Mouse (Mus musculus) embryonic stem cell, embryonic (primary cell): ENCODE results near the gene Dbp.

Source experiments
- CTCF ChIA-PET, 4 experiments: fragments of 300-600 bp in 2 of 4; fragments of 350-600 bp in 2 of 4; sonication (Branson Sonifier 250); formaldehyde crosslinking; loops; one replicate each; lab custom pipeline; 2022; ENCODE audit warnings: inconsistent platforms in 2 of 4; lab: Charles Lee
- POLR2A ChIA-PET, 4 experiments: fragments of 300-600 bp in 2 of 4; fragments of 350-600 bp in 2 of 4; sonication (Branson Sonifier 250); formaldehyde crosslinking; loops; one replicate each; lab custom pipeline; 2022; ENCODE audit warnings: antibody characterized with exemption in 4 of 4, inconsistent platforms in 1 of 4; lab: Charles Lee

The Dbp gene

GRCm38 (mm10) chr7:45713396-45713795, 8.5 kb downstream of the Dbp start:
- CTCF ChIA-PET, result no interaction called here
- POLR2A ChIA-PET, result interaction anchor here in 2 of 4 experiments (0.6 to 18.3 kb wide), 8 partner anchors 8 to 253 kb away, joined by 3 to 640 read pairs (median 4); partner anchors contain the start of genes Car11 (in 1 of the 2), Dbp (in 1 of the 2), Fam83e (in 1 of the 2) and Ftl1 (in 1 of the 2)

GRCm38 (mm10) chr7:45713881-45714520, 9.1 kb downstream of the Dbp start:
- CTCF ChIA-PET, result interaction anchor here in 1 of 4 experiments (0.5 kb wide), 1 partner anchor 134 kb away, joined by 4 read pairs; no protein-coding TSS in a partner anchor

DNA sequence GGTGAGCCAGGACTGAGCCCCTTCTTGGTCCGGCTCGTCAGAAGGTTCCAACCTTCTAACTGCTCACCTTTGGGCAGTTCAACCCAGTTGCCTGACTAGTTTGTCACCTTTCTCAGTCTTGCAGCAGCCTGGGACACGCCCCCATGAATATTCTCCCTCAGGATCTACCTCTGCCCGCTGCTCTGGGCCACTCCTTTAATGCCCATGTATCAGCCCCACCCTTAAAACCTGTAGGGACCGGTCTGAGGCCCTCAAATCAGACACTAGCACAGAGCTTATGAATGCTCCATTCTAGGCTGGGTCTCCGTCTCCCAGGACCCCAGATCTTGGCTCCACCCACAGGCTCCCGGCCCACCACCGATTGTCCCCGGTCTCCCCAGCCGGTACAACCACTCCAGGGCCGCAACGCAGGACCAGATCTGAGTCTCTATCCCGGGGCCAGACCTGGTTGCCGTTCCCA, 9.8 kb downstream of the Dbp start:
- CTCF ChIA-PET, result interaction anchor here in 2 of 4 experiments (0.5 to 1.1 kb wide), 7 partner anchors 27 to 480 kb away, joined by 3 to 11 read pairs (median 4); no protein-coding TSS in a partner anchor
- POLR2A ChIA-PET, result interaction anchor here (0.7 to 18.3 kb wide), 63 partner anchors 10 to 865 kb away, joined by 3 to 640 read pairs (median 4); partner anchors contain the start of genes Dbp (in 4 of the 4), Ftl1 (in 3 of the 4), Plekha4 (in 3 of the 4) and Ppp1r15a (in 3 of the 4)

More at GRCm38 (mm10) chr7:45713881-45714520, 9.1 kb downstream of the Dbp start:
- POLR2A ChIA-PET, result interaction anchor here in 2 of 4 experiments (1.0 to 18.3 kb wide), 9 partner anchors 10 to 347 kb away, joined by 3 to 640 read pairs (median 9); partner anchors contain the start of genes Car11 (in 2 of the 2), Dbp (in 2 of the 2), Ftl1 (in 1 of the 2) and Ppfia3 (in 1 of the 2)

GRCm38 (mm10) chr7:45715090-45715708, 10.3 kb downstream of the Dbp start, which contains the start of gene Rpl18:
Rpl18 (plus strand) TSS chr7:45715457.
- ChIA-PET POLR2A (interaction anchor here (0.7 to 18.3 kb wide), 67 partner anchors 9 to 865 kb away, joined by 3 to 640 read pairs (median 3); partner anchors contain the start of genes Dbp (in 4 of the 4), Ftl1 (in 3 of the 4), Plekha4 (in 3 of the 4) and Ppp1r15a (in 3 of the 4)), CTCF (interaction anchor here in 2 of 4 experiments (0.6 to 1.1 kb wide), 8 partner anchors 16 to 480 kb away, joined by 3 to 11 read pairs (median 3); no protein-coding TSS in a partner anchor)

- ChIA-PET CTCF (interaction anchor here in 3 of 4 experiments (0.5 to 1.1 kb wide), 6 partner anchors 15 to 1066 kb away, joined by 3 to 6 read pairs (median 4); no protein-coding TSS in a partner anchor), POLR2A (interaction anchor here (0.7 to 18.3 kb wide), 49 partner anchors 8 to 731 kb away, joined by 3 to 640 read pairs (median 4); partner anchors contain the start of genes Dbp (in 4 of the 4), Ftl1 (in 3 of the 4), Spaca4 (in 3 of the 4) and Car11 (in 2 of the 4))
Measured at GRCm38 (mm10) chr7:45715741-45716459, 11.0 kb downstream of the Dbp start.

DNA sequence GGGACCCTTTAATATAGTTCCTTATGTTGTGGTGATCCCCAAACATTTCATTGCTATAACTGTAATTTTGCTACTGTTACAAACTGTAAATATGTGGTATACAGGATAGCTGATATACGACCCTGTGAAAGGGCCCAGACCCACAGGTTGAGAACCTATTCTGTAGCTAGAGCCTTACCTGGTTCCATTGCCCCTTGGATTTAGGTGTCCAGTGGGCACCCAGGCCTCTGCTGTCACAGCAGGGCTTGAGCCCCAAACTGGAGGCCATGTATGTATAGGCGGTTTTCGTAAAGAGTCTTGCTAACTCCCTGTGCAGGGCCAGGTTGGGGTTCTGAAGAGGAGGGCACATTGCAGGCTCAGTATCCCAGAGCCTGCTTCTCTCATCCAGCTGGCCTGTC, 11.6 kb downstream of the Dbp start:
- POLR2A ChIA-PET, result interaction anchor here (0.5 to 18.3 kb wide), 34 partner anchors 9 to 411 kb away, joined by 3 to 640 read pairs (median 10); partner anchors contain the start of genes Dbp (in 4 of the 4), Ftl1 (in 3 of the 4), Car11 (in 2 of the 4) and Cyth2 (in 2 of the 4)

DNA sequence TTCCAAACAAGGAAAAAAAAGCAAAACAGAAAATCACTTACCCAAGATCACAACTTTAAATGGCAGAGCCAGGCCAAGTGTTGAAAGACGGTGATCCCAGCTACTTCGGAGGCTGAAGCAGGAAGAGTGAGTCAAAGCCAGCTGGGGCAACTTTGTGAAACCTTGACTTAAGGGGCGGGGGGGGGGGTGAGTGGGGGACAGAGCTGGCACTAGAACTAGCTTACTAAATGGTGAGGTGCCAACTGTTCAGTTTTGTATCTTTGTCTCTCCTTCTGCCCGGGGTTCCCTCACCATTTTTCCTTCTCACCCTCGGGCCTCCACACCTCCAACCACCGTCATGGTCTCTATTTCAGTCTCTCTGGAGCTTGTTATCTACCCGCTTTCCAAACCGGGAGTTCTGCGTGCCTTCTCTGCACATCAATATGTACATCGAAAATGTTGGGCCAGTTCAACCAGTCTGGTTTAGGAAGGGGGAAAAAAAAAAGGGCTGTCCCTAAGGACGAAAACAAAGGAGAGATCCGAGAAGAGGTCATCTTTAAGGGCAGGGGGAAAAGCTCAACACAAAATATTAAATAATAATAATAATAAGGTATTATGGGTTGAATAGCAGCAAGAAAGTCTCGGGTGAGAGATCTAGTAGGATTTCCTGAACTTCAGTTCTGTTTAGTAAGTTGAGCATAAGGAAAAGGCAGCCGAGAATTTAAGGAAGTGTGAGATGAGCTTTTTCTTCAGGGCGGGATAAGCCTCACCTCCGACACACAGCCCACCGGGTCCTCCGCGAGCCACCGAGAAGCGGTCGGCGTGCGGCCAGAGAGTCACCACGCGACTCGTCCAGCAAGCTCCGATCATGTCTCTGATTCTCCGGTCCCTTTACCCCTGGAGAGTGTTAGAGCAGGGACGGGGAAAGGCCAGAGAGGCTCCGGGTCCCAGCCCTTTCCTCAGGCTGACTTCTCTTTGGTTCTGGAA, 12.3 kb downstream of the Dbp start:
- ChIA-PET CTCF (interaction anchor here in 3 of 4 experiments (0.6 to 2.0 kb wide), 11 partner anchors 9 to 1203 kb away, joined by 3 to 10 read pairs (median 4); partner anchors contain the start of genes Lmtk3 (in 1 of the 3) and Ntn5 (in 1 of the 3)), POLR2A (interaction anchor here (0.5 to 18.3 kb wide), 195 partner anchors 10 to 1284 kb away, joined by 3 to 640 read pairs (median 5); partner anchors contain the start of genes Cyth2 (in 4 of the 4), Dbp (in 4 of the 4), Ccdc114 (in 3 of the 4) and Ftl1 (in 3 of the 4))

More for the DNA sequence above, 11.6 kb downstream of the Dbp start:
- CTCF ChIA-PET, result interaction anchor here in 3 of 4 experiments (0.5 to 1.7 kb wide), 6 partner anchors 33 to 1204 kb away, joined by 3 to 7 read pairs (median 4); partner anchors contain the start of genes Lmtk3 (in 1 of the 3) and Ntn5 (in 1 of the 3)

- ChIA-PET POLR2A (interaction anchor here (0.5 to 18.3 kb wide), 198 partner anchors 9 to 1284 kb away, joined by 3 to 640 read pairs (median 5); partner anchors contain the start of genes Cyth2 (in 4 of the 4), Dbp (in 4 of the 4), Ccdc114 (in 3 of the 4) and Ftl1 (in 3 of the 4)), CTCF (interaction anchor here in 3 of 4 experiments (0.6 to 2.0 kb wide), 9 partner anchors 9 to 261 kb away, joined by 3 to 10 read pairs (median 4); partner anchors contain the start of gene Ntn5 (in 1 of the 3))
Measured at GRCm38 (mm10) chr7:45717918-45718297, 13.0 kb downstream of the Dbp start, which contains the start of gene Sphk2. Sphk2 (minus strand) TSS chr7:45718002.

DNA sequence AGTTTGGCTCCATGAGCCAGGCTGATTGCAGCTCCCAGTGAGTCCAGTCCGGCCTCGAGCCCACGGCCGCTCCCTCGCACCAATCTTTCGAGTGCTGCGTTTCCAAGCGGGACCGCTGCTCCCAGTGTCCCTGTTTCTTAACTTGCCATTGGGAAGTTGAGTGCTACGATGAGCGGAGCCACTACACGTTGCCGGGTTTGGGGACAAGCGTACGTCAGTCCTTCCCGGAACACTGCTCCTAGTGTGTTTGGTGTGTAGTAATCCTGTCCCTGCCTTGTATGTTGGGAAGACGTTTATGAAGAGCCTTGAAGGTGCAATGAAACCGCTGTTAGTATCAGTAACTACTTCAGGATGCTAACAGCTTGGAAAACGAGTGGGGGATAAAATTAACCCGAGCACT, 13.4 kb downstream of the Dbp start:
- CTCF ChIA-PET, result interaction anchor here in 3 of 4 experiments (0.6 to 3.4 kb wide), 9 partner anchors 9 to 262 kb away, joined by 3 to 19 read pairs (median 4); partner anchors contain the start of gene Ntn5 (in 1 of the 3)

DNA sequence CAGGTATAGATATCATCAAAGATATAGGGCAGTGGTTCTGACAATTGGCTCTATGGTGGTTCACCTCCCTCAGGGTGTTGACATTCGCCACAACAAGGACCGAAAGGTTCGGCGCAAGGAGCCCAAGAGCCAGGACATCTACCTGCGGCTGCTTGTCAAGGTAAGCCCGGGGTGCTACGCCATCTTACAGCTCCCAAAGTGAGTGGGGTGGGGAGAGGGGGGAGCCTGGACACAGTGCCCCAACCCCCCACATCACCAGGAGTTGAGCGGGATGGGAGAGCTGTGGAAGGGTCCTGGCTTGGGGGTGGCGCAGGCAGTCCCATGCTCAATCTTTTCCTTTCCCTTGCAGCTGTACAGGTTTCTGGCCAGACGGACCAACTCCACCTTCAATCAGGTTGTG, 14.3 kb downstream of the Dbp start:
- CTCF ChIA-PET, result interaction anchor here in 2 of 4 experiments (1.1 to 3.4 kb wide), 5 partner anchors 10 to 68 kb away, joined by 3 to 19 read pairs (median 6); no protein-coding TSS in a partner anchor
- POLR2A ChIA-PET, result interaction anchor here (0.7 to 18.3 kb wide), 91 partner anchors 9 to 323 kb away, joined by 3 to 640 read pairs (median 8); partner anchors contain the start of genes Dbp (in 4 of the 4), Cyth2 (in 3 of the 4), Ntn5 (in 3 of the 4) and Car11 (in 2 of the 4)

More for the DNA sequence above, 13.4 kb downstream of the Dbp start:
- POLR2A ChIA-PET, result interaction anchor here (0.6 to 18.3 kb wide), 165 partner anchors 9 to 1285 kb away, joined by 3 to 640 read pairs (median 6); partner anchors contain the start of genes Cyth2 (in 4 of the 4), Dbp (in 4 of the 4), Ccdc114 (in 3 of the 4) and Ftl1 (in 3 of the 4)

- ChIA-PET POLR2A (interaction anchor here (0.6 to 18.3 kb wide), 81 partner anchors 8 to 658 kb away, joined by 3 to 640 read pairs (median 5); partner anchors contain the start of genes Dbp (in 4 of the 4), Cyth2 (in 3 of the 4), Ftl1 (in 3 of the 4) and Kdelr1 (in 3 of the 4)), CTCF (interaction anchor here (0.6 to 3.4 kb wide), 25 partner anchors 9 to 203 kb away, joined by 3 to 19 read pairs (median 5); partner anchors contain the start of genes Cyth2 (in 1 of the 4), Kdelr1 (in 1 of the 4) and Ntn5 (in 1 of the 4))
Measured at GRCm38 (mm10) chr7:45719738-45720412, 15.0 kb downstream of the Dbp start.

DNA sequence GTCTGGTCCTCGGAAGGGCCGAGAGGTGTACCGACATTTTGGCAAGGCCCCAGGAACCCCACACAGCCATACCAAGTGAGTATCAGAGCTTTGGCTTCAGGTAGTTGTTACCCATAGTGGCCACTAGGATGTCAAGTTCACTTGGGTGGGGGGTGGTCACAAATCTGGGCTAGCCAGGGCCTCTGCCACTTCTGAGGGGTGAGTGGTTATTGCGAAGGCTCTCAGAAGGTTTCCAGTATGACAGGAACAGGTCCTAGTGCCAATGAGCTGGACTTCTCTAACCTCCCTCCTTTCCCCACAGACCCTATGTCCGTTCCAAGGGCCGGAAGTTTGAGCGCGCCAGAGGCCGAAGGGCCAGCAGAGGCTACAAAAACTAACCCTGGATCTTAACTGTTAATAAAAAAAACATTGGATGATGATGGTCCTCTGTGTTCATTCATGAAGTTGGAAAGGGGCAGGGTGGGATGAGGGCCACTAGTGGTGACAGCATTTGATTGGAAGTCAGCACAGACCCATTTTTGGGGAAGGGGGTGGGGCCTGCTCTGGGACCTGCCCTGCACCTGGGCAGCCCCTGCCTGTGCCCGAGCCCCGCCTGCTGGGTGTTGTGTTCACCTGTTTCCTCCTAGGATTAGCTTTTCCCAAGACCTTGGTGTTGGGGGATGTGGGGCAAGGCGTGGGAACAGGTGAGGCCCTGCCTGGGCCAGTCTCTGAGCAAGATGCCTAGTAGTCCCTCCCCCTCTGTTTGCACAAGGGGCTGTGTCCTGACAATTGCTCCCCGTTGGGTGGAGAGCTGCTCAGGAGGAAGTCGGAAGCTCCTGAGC, 15.7 kb downstream of the Dbp start, which contains the start of gene Fam83e:
Gene Fam83e, plus strand, starts transcription at position 800 of the 821 bp plus-strand sequence.
- ChIA-PET CTCF (interaction anchor here (0.6 to 3.4 kb wide), 38 partner anchors 9 to 380 kb away, joined by 3 to 19 read pairs (median 4); partner anchors contain the start of genes Cyth2 (in 1 of the 4), Kdelr1 (in 1 of the 4) and Ntn5 (in 1 of the 4)), POLR2A (interaction anchor here (0.5 to 18.3 kb wide), 109 partner anchors 8 to 659 kb away, joined by 3 to 640 read pairs (median 4); partner anchors contain the start of genes Dbp (in 4 of the 4), Cyth2 (in 3 of the 4), Ftl1 (in 3 of the 4) and Kdelr1 (in 3 of the 4))

- CTCF ChIA-PET, result interaction anchor here (0.6 to 3.4 kb wide), 26 partner anchors 8 to 380 kb away, joined by 3 to 19 read pairs (median 4); partner anchors contain the start of genes Cyth2 (in 1 of the 4) and Ntn5 (in 1 of the 4)
- POLR2A ChIA-PET, result interaction anchor here (0.5 to 18.3 kb wide), 77 partner anchors 8 to 437 kb away, joined by 3 to 640 read pairs (median 4); partner anchors contain the start of genes Dbp (in 4 of the 4), Car11 (in 2 of the 4), Cyth2 (in 2 of the 4) and Ftl1 (in 2 of the 4)
Measured at GRCm38 (mm10) chr7:45721234-45721571, 16.3 kb downstream of the Dbp start.
